Mouse (Mus musculus): ENCODE data around the gene Msi2. TPM values are rescaled to one million over a fixed set of nuclear protein-coding genes. Genes with fewer than 3 reads are reported as not detected.

Gene Msi2
- total RNA-seq, 2 experiments from 2014 or later = 196 to 206 TPM

GRCm38 (mm10) chr11:88315393-88315792 is 402.9 kb downstream of the Msi2 start:
- intact Hi-C loops (cut with DNase I) = no loop called here
- no peak for DNase-seq

- intact Hi-C loops (cut with DNase I) = no loop called here
- DNase-seq = no peak
These were observed 403.8 kb downstream of the Msi2 start for GRCm38 (mm10) chr11:88314471-88314870.

GRCm38 (mm10) chr11:88313512-88313911 is 404.8 kb downstream of the Msi2 start:
- no peak for DNase-seq
- intact Hi-C loops (cut with DNase I) = no loop called here

- intact Hi-C loops (cut with DNase I) = no loop called here
These were observed 406.7 kb downstream of the Msi2 start for GRCm38 (mm10) chr11:88311606-88312005.

GRCm38 (mm10) chr11:88310773-88311172 is 407.5 kb downstream of the Msi2 start:
- intact Hi-C loops (cut with DNase I) = no loop called here
- DNase-seq = no peak

More at GRCm38 (mm10) chr11:88311606-88312005, 406.7 kb downstream of the Msi2 start:
- no peak for DNase-seq

GRCm38 (mm10) chr11:88309059-88309700 is 409.1 kb downstream of the Msi2 start:
- intact Hi-C loops (cut with DNase I) = no loop called here
- DNase-seq = no peak

- no peak for DNase-seq
- intact Hi-C loops (cut with DNase I) = no loop called here
These were observed 410.4 kb downstream of the Msi2 start for GRCm38 (mm10) chr11:88307616-88308543.

GRCm38 (mm10) chr11:88305759-88306158 is 412.6 kb downstream of the Msi2 start:
- intact Hi-C loops (cut with DNase I) = no loop called here
- DNase-seq = no peak

- intact Hi-C loops (cut with DNase I) = no loop called here
- no peak for DNase-seq
These were observed 416.7 kb downstream of the Msi2 start for GRCm38 (mm10) chr11:88301619-88302018.

GRCm38 (mm10) chr11:88299345-88299744 is 419.0 kb downstream of the Msi2 start:
- intact Hi-C loops (cut with DNase I) = loop anchor here (5.0 kb wide), 1 partner anchor 428 kb away; no protein-coding TSS in a partner anchor
- DNase-seq = no peak

GRCm38 (mm10) chr11:88297526-88297925 is 420.8 kb downstream of the Msi2 start:
- intact Hi-C loops (cut with DNase I) = loop anchor here (5.0 kb wide), 1 partner anchor 430 kb away; no protein-coding TSS in a partner anchor
- no peak for DNase-seq

- DNase-seq = no peak
- intact Hi-C loops (cut with DNase I) = loop anchor here (5.0 kb wide), 1 partner anchor 432 kb away; no protein-coding TSS in a partner anchor
These were observed 423.0 kb downstream of the Msi2 start for GRCm38 (mm10) chr11:88295298-88295697.

- intact Hi-C loops (cut with DNase I) = loop anchor here (5.0 kb wide), 1 partner anchor 528 kb away; no protein-coding TSS in a partner anchor
- DNase-seq = no peak
These were observed 424.0 kb downstream of the Msi2 start for GRCm38 (mm10) chr11:88294394-88294710.

- intact Hi-C loops (cut with DNase I) = loop anchor here (2.0 to 5.0 kb wide), 2 partner anchors 119 to 528 kb away; no protein-coding TSS in a partner anchor
- no peak for DNase-seq
These were observed 424.5 kb downstream of the Msi2 start, which contains the start of gene Ccdc182 for GRCm38 (mm10) chr11:88293631-88294393. Ccdc182 (plus strand) TSS chr11:88294058.

- intact Hi-C loops (cut with DNase I) = loop anchor here (2.0 to 5.0 kb wide), 2 partner anchors 121 to 531 kb away; no protein-coding TSS in a partner anchor
- peak in 1 of 2 experiments; percentile 52 for DNase-seq
These were observed 426.6 kb downstream of the Msi2 start for GRCm38 (mm10) chr11:88291688-88292087.

GRCm38 (mm10) chr11:88291245-88291644 is 427.1 kb downstream of the Msi2 start:
- no peak for DNase-seq
- intact Hi-C loops (cut with DNase I) = loop anchor here (5.0 kb wide), 1 partner anchor 531 kb away; no protein-coding TSS in a partner anchor
